Mouse (Mus musculus) adrenal gland, postnatal 25 days (tissue): ENCODE measurements around the gene Hist1h3g. TPM values are rescaled to one million over a fixed set of nuclear protein-coding genes. Genes with fewer than 3 reads are reported as not detected.
A peak's percentile ranks its signal among the peaks of the same experiment; 100 is the strongest.
"Not testable (repeated sequence)": the region's sequence is repeated elsewhere in the genome, so short reads cannot be mapped to it uniquely, and the experiment has no call there.

Experiments
- DNase-seq: peaks from one replicate; pipeline ENCODE4 v3.0.0; 2021; ENCODE audit warnings: mixed read lengths
- total RNA-seq: library from RNA; stranded (reverse); gene quantifications from 2 replicates; pipeline ENCODE4 v1.2.3, GENCODE M21; 2021

The Hist1h3g gene
- total RNA-seq, 1 experiment from 2014 or later = 24.0 TPM

- no peak for DNase-seq
Observed at GRCm38 (mm10) chr13:23536076-23536822, 1.0 kb downstream of the Hist1h3g start.

GRCm38 (mm10) chr13:23537006-23537710 lies 1.9 kb downstream of the Hist1h3g start:
- no peak for DNase-seq

DNA sequence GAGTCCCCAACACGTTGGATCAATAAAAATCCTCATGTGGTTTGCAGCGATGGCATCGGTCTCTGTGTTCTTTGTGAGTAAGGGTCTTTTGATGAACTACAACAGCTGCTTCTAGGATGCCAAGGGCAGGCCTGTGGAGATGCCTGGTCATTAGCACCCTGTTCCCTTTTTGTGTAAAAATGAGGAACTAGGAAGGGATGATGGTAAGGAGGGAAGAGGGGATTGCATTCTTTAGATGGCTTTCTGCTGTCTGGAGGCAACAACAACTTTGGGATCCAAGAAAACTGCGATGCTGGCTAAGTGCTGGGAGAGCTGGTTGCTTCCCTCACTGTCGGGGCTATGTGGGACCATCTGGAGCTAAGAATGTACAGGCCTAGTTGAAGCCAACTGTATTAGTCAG lies 3.0 kb downstream of the Hist1h3g start:
- DNase-seq = no peak

- DNase-seq = not testable (repeated sequence)
Observed at GRCm38 (mm10) chr13:23539821-23540220, 4.6 kb downstream of the Hist1h3g start.

- DNase-seq = no peak
Observed at GRCm38 (mm10) chr13:23541497-23541896, 6.3 kb downstream of the Hist1h3g start.

DNA sequence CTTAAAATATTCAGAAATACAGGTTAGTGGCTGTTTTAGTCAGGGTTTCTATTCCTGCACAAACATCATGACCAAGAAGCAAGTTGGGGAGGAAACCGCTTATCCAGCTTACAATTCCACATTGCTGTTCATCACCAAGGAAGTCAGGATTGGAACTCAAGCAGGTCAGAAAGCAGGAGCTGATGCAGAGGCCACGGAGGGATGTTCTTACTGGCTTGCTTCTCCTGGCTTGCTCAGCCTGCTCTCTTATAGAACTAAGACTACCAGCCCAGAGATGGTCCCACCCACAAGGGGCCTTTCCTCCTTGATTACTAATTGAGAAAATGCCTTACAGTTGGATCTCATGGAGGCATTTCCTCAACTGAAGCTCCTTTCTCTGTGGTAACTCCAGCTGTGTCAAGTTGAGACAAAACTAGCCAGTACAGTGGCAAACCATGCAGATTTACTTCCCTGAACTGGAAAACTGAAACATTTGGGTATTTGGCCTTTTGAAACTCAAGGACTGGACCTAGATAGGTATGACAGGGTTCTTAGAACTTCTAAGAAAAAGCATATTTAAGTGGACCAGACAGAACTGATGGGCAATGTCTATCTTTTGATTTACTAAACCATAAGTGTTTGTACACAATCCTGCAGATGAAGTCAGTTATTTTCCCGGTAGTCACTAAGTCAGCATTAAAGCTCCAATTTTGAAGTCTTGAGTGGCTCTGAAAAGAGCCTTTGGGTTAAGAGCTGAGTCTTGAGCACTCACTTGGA lies 7.2 kb downstream of the Hist1h3g start:
- not testable (repeated sequence) for DNase-seq

- peak; percentile 22 for DNase-seq
Observed at GRCm38 (mm10) chr13:23542999-23543607, 7.9 kb downstream of the Hist1h3g start, which contains the start of gene Hist1h2bh. Gene Hist1h2bh, minus strand, starts transcription at chr13:23543392.

GRCm38 (mm10) chr13:23543965-23544786 lies 9.0 kb downstream of the Hist1h3g start, which contains the start of gene Hist1h3f:
Gene Hist1h3f, plus strand, starts transcription at chr13:23544052.
- DNase-seq = peak; percentile 53

DNA sequence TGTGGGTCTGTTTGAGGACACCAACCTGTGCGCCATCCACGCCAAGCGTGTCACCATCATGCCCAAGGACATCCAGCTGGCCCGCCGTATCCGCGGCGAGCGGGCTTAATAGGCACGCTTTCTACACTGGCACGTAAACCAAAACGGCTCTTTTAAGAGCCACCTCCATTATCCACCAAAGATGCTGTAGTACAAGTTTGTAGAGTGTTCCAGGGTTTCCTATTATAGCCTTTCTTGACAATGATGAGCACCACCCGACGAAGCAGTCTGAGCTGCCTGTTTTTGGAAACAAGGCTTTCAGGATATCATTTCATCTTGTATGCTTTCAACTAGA lies 9.5 kb downstream of the Hist1h3g start:
- DNase-seq = not testable (repeated sequence)

DNA sequence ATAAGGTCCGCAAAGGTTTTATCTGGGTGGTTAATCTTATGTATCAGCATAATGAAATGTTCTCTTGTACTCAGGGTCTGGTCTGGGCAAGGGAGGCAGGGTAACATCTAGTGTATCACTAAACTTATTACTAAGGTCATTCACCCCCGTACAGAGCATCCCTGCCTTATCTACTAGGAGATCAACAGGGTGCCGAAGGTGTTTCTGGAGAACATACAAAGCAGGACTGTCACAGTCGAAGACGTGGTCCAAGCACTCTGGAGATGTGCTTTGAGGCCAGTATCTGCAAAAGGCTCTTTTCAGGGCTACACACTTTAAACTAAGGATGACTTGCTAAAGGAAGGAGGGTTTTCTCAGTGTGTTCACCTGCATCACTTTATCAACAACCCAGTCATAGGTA lies 11.5 kb downstream of the Hist1h3g start:
- no peak for DNase-seq

GRCm38 (mm10) chr13:23550761-23551145 lies 15.5 kb downstream of the Hist1h3g start:
- DNase-seq = no peak

- DNase-seq = peak; percentile 70
Observed at GRCm38 (mm10) chr13:23551146-23551834, 16.1 kb downstream of the Hist1h3g start, which contains the start of gene Hist1h4f. Gene Hist1h4f, minus strand, starts transcription at chr13:23551648.

DNA sequence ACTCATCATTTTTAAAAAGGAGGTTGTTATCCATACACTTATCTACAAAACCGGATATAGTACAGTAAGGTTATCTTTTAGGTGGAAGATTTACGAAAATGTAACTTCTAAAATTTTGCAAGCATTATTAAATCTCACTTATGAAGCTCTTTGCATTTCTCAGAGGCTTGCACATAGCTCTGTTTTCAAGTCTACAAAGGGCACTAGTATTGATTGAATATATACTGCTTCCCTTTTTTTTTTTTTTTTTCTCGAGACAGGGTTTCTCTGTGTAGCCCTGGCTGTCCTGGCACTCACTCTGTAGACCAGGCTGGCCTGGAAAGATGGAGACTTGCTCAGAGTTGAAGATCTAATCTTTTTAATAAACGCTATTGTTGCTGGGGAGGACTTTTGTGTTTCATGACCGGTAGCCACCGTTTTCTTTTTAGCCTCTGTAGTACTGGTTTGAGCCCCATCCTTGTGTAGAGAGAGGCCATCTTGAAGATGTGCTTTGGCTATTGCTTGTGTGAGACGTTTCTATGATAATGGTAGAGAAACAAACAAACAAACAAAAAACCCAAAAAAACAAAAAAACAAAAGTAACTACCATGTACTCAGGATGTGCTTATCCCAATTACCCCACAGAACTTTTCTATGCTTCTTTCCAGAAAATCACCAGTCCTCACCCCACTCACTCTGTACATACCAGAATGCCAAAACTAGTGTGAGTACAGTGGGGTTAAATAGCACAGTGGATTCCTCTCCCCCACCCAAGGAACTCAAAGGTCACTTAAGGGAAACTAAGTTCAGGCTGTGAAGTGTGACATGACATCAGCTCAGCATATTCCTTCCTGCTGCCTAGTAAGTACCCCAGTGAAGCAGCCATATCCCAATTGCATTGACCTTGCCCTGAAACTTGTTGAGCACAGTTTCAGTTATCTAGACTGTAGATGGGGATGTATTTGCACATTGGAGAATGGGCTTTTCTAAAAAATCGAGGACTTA lies 17.0 kb downstream of the Hist1h3g start:
- no peak for DNase-seq

DNA sequence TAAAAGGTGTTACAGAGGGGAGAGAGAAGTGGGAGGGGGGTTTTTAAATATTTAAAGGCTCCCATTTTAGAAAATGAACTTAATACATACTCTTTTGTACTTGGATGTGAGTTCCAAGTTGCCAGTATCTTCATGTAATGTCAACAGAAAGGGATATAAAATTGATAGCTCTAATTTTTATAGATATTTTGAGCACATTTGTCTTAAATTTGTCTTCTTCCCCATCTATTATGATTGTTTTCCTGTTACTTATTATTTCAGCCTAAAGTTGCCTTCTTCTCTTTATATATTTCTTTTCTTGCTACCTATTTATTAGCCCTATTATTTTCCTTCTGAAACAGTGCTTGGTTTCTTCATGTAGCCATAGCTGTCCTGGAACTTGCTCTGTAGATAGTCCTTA lies 17.7 kb downstream of the Hist1h3g start, which contains the start of gene Hist1h1d:
TSS of gene Hist1h1d (plus strand) at position 301 of the 400 bp plus-strand sequence.
- no peak for DNase-seq

- no peak for DNase-seq
Observed at GRCm38 (mm10) chr13:23554393-23554792, 19.2 kb downstream of the Hist1h3g start.

DNA sequence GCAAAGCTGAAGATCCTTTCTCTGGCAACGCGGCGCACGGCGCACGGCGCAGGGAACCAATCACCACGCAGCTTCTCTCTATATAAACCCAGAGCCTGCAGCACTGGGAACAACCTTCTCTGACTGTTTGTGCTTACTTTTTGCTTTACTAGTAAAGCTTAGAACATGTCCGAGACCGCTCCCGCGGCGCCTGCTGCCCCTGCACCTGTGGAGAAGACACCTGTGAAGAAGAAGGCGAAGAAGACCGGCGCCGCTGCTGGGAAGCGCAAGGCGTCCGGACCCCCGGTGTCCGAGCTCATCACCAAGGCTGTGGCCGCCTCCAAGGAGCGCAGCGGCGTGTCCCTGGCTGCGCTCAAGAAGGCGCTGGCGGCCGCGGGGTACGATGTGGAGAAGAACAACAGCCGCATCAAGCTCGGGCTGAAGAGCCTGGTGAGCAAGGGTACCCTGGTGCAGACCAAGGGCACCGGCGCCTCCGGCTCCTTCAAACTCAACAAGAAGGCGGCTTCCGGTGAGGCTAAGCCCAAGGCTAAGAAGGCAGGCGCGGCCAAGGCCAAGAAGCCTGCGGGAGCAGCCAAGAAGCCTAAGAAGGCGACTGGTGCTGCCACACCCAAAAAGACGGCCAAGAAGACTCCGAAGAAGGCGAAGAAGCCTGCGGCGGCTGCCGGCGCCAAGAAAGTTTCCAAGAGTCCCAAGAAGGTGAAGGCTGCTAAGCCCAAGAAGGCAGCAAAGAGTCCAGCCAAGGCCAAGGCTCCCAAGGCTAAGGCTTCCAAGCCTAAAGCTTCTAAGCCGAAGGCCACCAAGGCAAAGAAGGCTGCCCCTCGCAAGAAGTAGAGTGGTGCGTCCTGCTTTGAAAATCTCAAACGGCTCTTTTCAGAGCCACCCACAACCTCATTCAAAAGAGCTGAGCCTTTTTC lies 20.0 kb downstream of the Hist1h3g start:
- peak; percentile 70 for DNase-seq

GRCm38 (mm10) chr13:23555839-23556416 lies 20.7 kb downstream of the Hist1h3g start:
- DNase-seq = peak; percentile 30

DNA sequence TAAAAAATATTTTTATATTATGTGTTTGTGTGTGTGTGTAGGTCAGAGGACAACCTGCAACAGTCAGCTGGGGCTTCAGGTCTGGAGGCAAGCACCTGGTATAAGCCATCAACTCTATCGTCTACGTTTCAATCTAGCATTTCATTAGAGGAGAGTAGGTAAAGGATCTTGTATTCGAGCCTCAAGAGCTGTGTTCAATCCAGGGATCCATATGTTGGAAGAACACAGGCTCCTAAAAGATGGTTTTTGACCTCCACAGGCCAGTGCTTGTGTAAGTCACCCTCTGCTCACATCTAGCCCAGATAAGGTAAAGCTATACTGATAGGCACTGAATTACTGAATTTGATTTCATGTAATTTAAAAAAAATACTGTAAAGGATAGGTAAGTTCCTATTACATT lies 21.7 kb downstream of the Hist1h3g start:
- DNase-seq = no peak
